Mouse (Mus musculus) forebrain, embryonic 15.5 days (tissue): ENCODE measurements at regions not wholly inside any gene's neighbourhood (a gene's known extent, or its start where the extent isn't known, plus 50 kb on each side); places are given as distances from the start of the nearest gene placed in this dataset.

Experiments
- ATAC-seq: fragments of 200-750 bp; cut with Nextera tagmentation; replicated peaks from 2 replicates; pipeline ENCODE4 v1.8.0; 2017; ENCODE audit warnings: mild to moderate bottlenecking, moderate TSS enrichment, moderate library complexity
- H3K27ac ChIP-seq: fragments of 300-500 bp; sonication (generic); replicated peaks from 2 replicates; pipeline ENCODE4 v1.5.1; 2015; ENCODE audit warnings: mild to moderate bottlenecking, inconsistent platforms
- H3K27me3 ChIP-seq: fragments of 300-500 bp; sonication (generic); 2 replicates; pipeline ENCODE4 v1.6.1; 2015; ENCODE audit warnings: inconsistent platforms
- H3K36me3 ChIP-seq: fragments of 300-500 bp; sonication (generic); 2 replicates; pipeline ENCODE4 v1.6.1; 2015; ENCODE audit warnings: mild to moderate bottlenecking, inconsistent platforms
- H3K4me1 ChIP-seq: fragments of 300-500 bp; sonication (generic); 2 replicates; pipeline ENCODE4 v1.6.1; 2015; ENCODE audit warnings: inconsistent platforms
- H3K4me2 ChIP-seq: fragments of 300-500 bp; sonication (generic); replicated peaks from 2 replicates; pipeline ENCODE4 v1.6.1; 2015; ENCODE audit warnings: mild to moderate bottlenecking, inconsistent platforms
- H3K4me3 ChIP-seq: fragments of 300-500 bp; sonication (generic); 2 replicates; pipeline ENCODE4 v1.5.1; 2015; ENCODE audit warnings: mild to moderate bottlenecking, inconsistent platforms
- H3K9ac ChIP-seq: fragments of 300-500 bp; sonication (generic); replicated peaks from 2 replicates; pipeline ENCODE4 v1.6.1; 2015; ENCODE audit warnings: mild to moderate bottlenecking, inconsistent platforms
- H3K9me3 ChIP-seq: fragments of 300-500 bp; sonication (generic); 2 replicates; pipeline ENCODE4 v1.6.1; 2016; ENCODE audit warnings: inconsistent platforms
- WGBS: fragments of 180-500 bp; shearing (Covaris S2); methylation state at CpG from one replicate; pipeline ENCODE4 v1.1.7; 2015; ENCODE audit warnings: mixed read lengths; 5-methylcytosine and 5-hydroxymethylcytosine counted together

GRCm38 (mm10) chr5:77888534-77888933 lies 480.7 kb upstream of the Igfbp7 start:
- peak; percentile 93 for ATAC-seq
- no peak overlapping the region for H3K9ac ChIP-seq
- H3K4me3 ChIP-seq: no peak overlapping the region
- no peaks in the 10 kb centered on the region for H3K27me3 ChIP-seq
- no peak overlapping the region for H3K4me2 ChIP-seq
- H3K27ac ChIP-seq: no peak overlapping the region
- H3K36me3 ChIP-seq: no peaks in the 10 kb centered on the region
- H3K4me1 ChIP-seq: no peaks in the 10 kb centered on the region
- H3K9me3 ChIP-seq: no peaks in the 10 kb centered on the region
- 45% methylated on average over 9 of the region's 9 CpGs for WGBS

DNA sequence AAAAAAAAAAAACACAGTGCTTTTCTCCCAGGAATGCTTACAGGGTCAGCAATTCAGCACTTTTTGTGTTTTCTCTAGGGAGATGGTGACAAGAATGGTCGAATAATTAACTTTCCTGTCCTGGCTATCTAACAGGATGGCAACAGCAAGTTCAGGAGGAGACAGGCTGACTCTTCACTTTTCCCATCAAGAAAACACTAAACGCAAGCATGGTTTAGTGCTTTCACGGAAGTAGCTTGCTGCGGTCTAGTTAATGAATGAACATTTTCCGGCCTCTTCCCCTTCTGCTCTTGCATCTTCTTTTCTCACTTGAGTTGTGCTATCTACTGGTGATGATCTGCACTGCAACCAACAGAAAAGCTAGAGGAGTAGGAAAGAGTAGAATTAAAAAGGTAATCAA lies 463.6 kb upstream of the Igfbp7 start:
- Histone ChIP-seq H3K9me3 (no peaks in the 10 kb centered on the region), H3K4me1 (no peaks in the 10 kb centered on the region), H3K27me3 (no peaks in the 10 kb centered on the region), H3K9ac (no peak overlapping the region), H3K36me3 (no peaks in the 10 kb centered on the region), H3K27ac (no peak overlapping the region), H3K4me2 (no peak overlapping the region), H3K4me3 (no peak overlapping the region)
- no peak for ATAC-seq
- 88% methylated on average over 5 of the region's 5 CpGs for whole genome bisulfite sequencing

GRCm38 (mm10) chr5:77865342-77865741 lies 457.5 kb upstream of the Igfbp7 start:
- WGBS: 44% methylated on average over 7 of the region's 7 CpGs
- Histone ChIP-seq H3K4me3 (no peak overlapping the region), H3K36me3 (no peaks in the 10 kb centered on the region), H3K27ac (no peak overlapping the region), H3K4me1 (peaks cover 4% of the 10 kb centered on the region; the same call in 1 of the 2 replicates), H3K9ac (no peak overlapping the region), H3K27me3 (no peaks in the 10 kb centered on the region), H3K9me3 (no peaks in the 10 kb centered on the region), H3K4me2 (no peak overlapping the region)
- ATAC-seq: no peak

DNA sequence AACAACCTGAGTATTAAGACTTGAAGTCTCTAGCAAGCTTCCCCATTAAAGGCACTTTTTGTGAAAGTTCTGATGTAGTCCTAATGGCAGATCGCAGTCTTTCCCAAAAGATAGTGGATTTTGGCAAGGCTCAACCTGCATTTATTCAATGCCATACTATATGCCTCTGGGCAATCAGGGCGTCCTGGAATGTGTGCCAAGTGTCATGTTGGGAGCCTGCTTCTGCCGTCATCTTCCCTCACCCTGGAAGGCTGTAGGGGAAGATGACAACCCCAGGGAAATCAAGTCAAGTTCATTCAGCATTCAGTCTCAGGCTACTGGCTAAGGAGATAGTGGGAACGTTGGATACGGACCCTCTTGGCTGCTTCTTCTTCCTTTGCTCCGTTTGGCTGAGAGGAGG lies 447.4 kb upstream of the Igfbp7 start:
- Histone ChIP-seq H3K36me3 (no peaks in the 10 kb centered on the region), H3K4me1 (peaks cover 20% of the 10 kb centered on the region), H3K4me2 (no peak overlapping the region), H3K27me3 (no peaks in the 10 kb centered on the region), H3K27ac (no peak overlapping the region), H3K4me3 (no peak overlapping the region), H3K9ac (no peak overlapping the region), H3K9me3 (no peaks in the 10 kb centered on the region)
- ATAC-seq: no peak
- 71% methylated on average over 6 of the region's 6 CpGs for WGBS

GRCm38 (mm10) chr5:77853999-77854784 lies 446.4 kb upstream of the Igfbp7 start:
- peak overlapping the region; percentile 60 for H3K27ac ChIP-seq
- no peak overlapping the region for H3K9ac ChIP-seq
- H3K4me3 ChIP-seq: no peak overlapping the region
- H3K36me3 ChIP-seq: no peaks in the 10 kb centered on the region
- no peaks in the 10 kb centered on the region for H3K27me3 ChIP-seq
- no peak overlapping the region for H3K4me2 ChIP-seq
- peak; percentile 53; the same call in 1 of the 2 replicates for ATAC-seq
- no peaks in the 10 kb centered on the region for H3K9me3 ChIP-seq
- 33% methylated on average over 12 of the region's 12 CpGs for WGBS
- H3K4me1 ChIP-seq: peaks cover 20% of the 10 kb centered on the region

DNA sequence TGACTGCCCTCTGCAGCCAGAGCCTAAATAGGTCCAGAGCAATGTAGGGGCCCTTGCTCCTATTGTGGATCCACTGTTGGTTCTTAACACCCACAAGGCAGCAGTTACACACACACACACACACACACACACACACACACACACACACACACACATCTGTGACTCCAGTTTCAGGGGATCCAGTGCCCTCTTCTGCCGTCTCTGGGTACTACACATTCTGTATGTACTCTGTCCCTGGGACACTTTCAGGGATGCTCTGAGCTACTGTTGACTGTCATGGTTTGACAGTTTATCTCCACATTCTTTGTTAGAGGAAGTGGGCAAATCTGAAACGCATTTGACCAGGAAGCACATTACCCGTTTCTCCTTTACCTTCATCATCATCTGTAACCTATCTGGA lies 443.8 kb upstream of the Igfbp7 start:
- ATAC-seq: no peak
- no peaks in the 10 kb centered on the region for H3K27me3 ChIP-seq
- no peaks in the 10 kb centered on the region for H3K36me3 ChIP-seq
- H3K4me3 ChIP-seq: no peak overlapping the region
- H3K4me2 ChIP-seq: no peak overlapping the region
- no peak overlapping the region for H3K27ac ChIP-seq
- H3K4me1 ChIP-seq: peaks cover 20% of the 10 kb centered on the region
- no peak overlapping the region for H3K9ac ChIP-seq
- WGBS: 93% methylated on average over 3 of the region's 3 CpGs
- no peaks in the 10 kb centered on the region for H3K9me3 ChIP-seq

GRCm38 (mm10) chr5:77838186-77839097 lies 430.6 kb upstream of the Igfbp7 start:
- peak overlapping the region; percentile 10; the same call in 1 of the 2 replicates for H3K4me2 ChIP-seq
- no peak overlapping the region for H3K4me3 ChIP-seq
- H3K4me1 ChIP-seq: peaks cover 21% of the 10 kb centered on the region
- H3K36me3 ChIP-seq: no peaks in the 10 kb centered on the region
- ATAC-seq: peak; percentile 90
- no peaks in the 10 kb centered on the region for H3K27me3 ChIP-seq
- H3K9me3 ChIP-seq: no peaks in the 10 kb centered on the region
- H3K27ac ChIP-seq: peak overlapping the region; percentile 79
- H3K9ac ChIP-seq: no peak overlapping the region
- WGBS: 12% methylated on average over 5 of the region's 5 CpGs

DNA sequence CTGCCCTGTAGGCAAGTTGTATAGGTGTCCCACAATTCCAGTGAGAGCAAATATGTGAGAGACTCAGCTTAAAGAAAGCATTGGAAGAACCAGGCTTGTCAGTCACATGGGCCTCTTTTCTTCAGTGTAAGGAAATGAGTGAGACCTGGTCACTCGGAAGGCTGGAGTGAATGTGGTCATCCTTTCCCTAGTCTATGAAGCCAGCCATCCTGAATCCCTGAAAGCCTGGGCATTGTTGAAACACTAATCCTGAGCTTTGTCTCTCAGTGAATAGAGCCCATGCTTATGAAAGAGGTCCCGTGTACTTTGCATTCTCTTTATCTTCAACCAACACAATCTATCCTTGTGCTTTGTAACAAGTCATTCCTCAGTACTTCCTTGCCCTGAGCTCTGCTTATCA lies 420.1 kb upstream of the Igfbp7 start:
- no peaks in the 10 kb centered on the region; the same call in 1 of the 2 replicates for H3K9me3 ChIP-seq
- no peaks in the 10 kb centered on the region for H3K4me1 ChIP-seq
- no peaks in the 10 kb centered on the region for H3K36me3 ChIP-seq
- H3K27ac ChIP-seq: no peak overlapping the region
- H3K9ac ChIP-seq: no peak overlapping the region
- no peak overlapping the region for H3K4me3 ChIP-seq
- ATAC-seq: no peak
- H3K4me2 ChIP-seq: no peak overlapping the region
- WGBS: 29% methylated on average over 2 of the region's 2 CpGs
- H3K27me3 ChIP-seq: no peaks in the 10 kb centered on the region

- Histone ChIP-seq H3K36me3 (no peaks in the 10 kb centered on the region), H3K9ac (no peak overlapping the region), H3K4me3 (no peak overlapping the region), H3K4me1 (no peaks in the 10 kb centered on the region), H3K27ac (no peak overlapping the region), H3K27me3 (no peaks in the 10 kb centered on the region), H3K4me2 (no peak overlapping the region), H3K9me3 (no peaks in the 10 kb centered on the region; the same call in 1 of the 2 replicates)
- 90% methylated on average over 4 of the region's 4 CpGs for WGBS
- ATAC-seq: no peak
Measured at GRCm38 (mm10) chr5:77826063-77826462, 418.2 kb upstream of the Igfbp7 start.

DNA sequence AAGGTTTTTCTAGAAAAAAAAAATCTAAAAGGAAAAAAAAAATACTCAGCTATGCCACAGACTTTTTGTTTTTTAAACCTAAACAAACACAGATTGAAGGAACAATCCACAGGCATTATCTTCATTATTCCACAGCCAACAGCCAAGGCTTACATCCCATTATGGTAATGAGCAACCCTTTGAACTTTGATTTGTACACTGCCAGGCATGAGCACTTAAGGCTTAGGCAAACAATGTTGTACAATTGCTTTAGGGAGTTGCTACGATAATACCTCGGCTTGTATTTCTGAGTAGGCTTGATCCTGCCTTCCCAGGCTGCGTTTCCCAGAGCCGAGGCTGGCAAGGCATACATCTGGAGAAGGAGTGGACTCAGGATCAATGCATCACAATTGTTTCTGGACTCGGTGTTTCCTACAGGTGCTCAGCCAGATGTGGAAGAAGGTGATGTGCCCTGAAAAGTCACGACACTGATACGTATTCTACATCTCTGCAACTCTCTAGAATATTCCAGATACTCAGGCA lies 409.0 kb upstream of the Igfbp7 start:
- H3K36me3 ChIP-seq: no peaks in the 10 kb centered on the region
- H3K4me2 ChIP-seq: no peak overlapping the region
- WGBS: 36% methylated on average over 7 of the region's 7 CpGs
- H3K9ac ChIP-seq: no peak overlapping the region
- 0 out of 2 replicates have a peak, but pooled peaks have one; percentile 26 for ATAC-seq
- H3K27ac ChIP-seq: no peak overlapping the region
- 0 out of 2 replicates have a peak, but pooled peaks cover 8% of the 10 kb centered on the region for H3K4me1 ChIP-seq
- H3K9me3 ChIP-seq: no peaks in the 10 kb centered on the region
- H3K4me3 ChIP-seq: no peak overlapping the region
- no peaks in the 10 kb centered on the region for H3K27me3 ChIP-seq

- H3K27ac ChIP-seq: no peak overlapping the region
- no peaks in the 10 kb centered on the region for H3K27me3 ChIP-seq
- 88% methylated on average over 6 of the region's 6 CpGs for WGBS
Measured at GRCm38 (mm10) chr5:77809844-77810243, 402.0 kb upstream of the Igfbp7 start.

GRCm38 (mm10) chr5:77807726-77808125 lies 399.9 kb upstream of the Igfbp7 start:
- 0 out of 2 replicates have a peak overlapping the region, but pooled peaks have one; percentile 47 for H3K27ac ChIP-seq

More at GRCm38 (mm10) chr5:77809844-77810243, 402.0 kb upstream of the Igfbp7 start:
- Histone ChIP-seq H3K4me3 (no peak overlapping the region), H3K9me3 (no peaks in the 10 kb centered on the region), H3K4me2 (no peak overlapping the region), H3K4me1 (peaks cover 18% of the 10 kb centered on the region), H3K9ac (no peak overlapping the region), H3K36me3 (no peaks in the 10 kb centered on the region)
- ATAC-seq: no peak

More at GRCm38 (mm10) chr5:77807726-77808125, 399.9 kb upstream of the Igfbp7 start:
- ATAC-seq: no peak
- Histone ChIP-seq H3K36me3 (no peaks in the 10 kb centered on the region), H3K4me2 (no peak overlapping the region), H3K9me3 (no peaks in the 10 kb centered on the region), H3K4me3 (no peak overlapping the region), H3K4me1 (peaks cover 22% of the 10 kb centered on the region), H3K27me3 (no peaks in the 10 kb centered on the region), H3K9ac (no peak overlapping the region)
- WGBS: 26% methylated on average over 3 of the region's 3 CpGs
